Mouse (Mus musculus) heart, postnatal 0 days (tissue): Measurements from ENCODE around the gene Tmem129. TPM values are rescaled to one million over a fixed set of nuclear protein-coding genes. Genes with fewer than 3 reads are reported as not detected.

ENCODE experiments used
- ATAC-seq: fragments of 200-750 bp; cut with Nextera tagmentation; 2 replicates; pipeline ENCODE4 v1.8.0; 2017; ENCODE audit warnings: low read depth, moderate number of reproducible peaks, moderate library complexity; ENCODE audit not compliant: insufficient read depth
- DNase-seq: peaks from one replicate; pipeline ENCODE4 v3.0.0-alpha.2; 2016; ENCODE audit warnings: low spot score
- H3K27ac ChIP-seq: fragments of 300-500 bp; sonication (generic); 2 replicates; pipeline ENCODE4 v1.5.1; 2014; ENCODE audit warnings: low read depth, mild to moderate bottlenecking
- H3K27me3 ChIP-seq: fragments of 300-500 bp; sonication (generic); 2 replicates; pipeline ENCODE4 v1.6.1; 2014; ENCODE audit warnings: low read length, mixed read lengths; ENCODE audit not compliant: control insufficient read depth, insufficient read depth
- H3K36me3 ChIP-seq: fragments of 300-500 bp; sonication (generic); replicated peaks from 2 replicates; pipeline ENCODE4 v1.6.1; 2014; ENCODE audit warnings: low read length, mixed read lengths; ENCODE audit not compliant: control insufficient read depth, insufficient read depth
- H3K4me1 ChIP-seq: fragments of 300-500 bp; sonication (generic); 2 replicates; pipeline ENCODE4 v1.6.1; 2014; ENCODE audit warnings: antibody characterized with exemption; ENCODE audit not compliant: control insufficient read depth, insufficient read depth
- H3K4me2 ChIP-seq: fragments of 300-500 bp; sonication (generic); 2 replicates; pipeline ENCODE4 v1.6.1; 2014; ENCODE audit warnings: low read depth, mild to moderate bottlenecking, low read length, moderate library complexity
- H3K4me3 ChIP-seq: fragments of 300-500 bp; sonication (generic); 2 replicates; pipeline ENCODE4 v1.5.1; 2014; ENCODE audit warnings: low read depth, low read length
- H3K9ac ChIP-seq: fragments of 300-500 bp; sonication (generic); replicated peaks from 2 replicates; pipeline ENCODE4 v1.6.1; 2014; ENCODE audit warnings: low read depth, low read length, mixed read lengths
- H3K9me3 ChIP-seq: fragments of 300-500 bp; sonication (generic); replicated peaks from 2 replicates; pipeline ENCODE4 v1.6.1; 2016; ENCODE audit warnings: low read length; ENCODE audit not compliant: control insufficient read depth
- CTCF ChIP-seq: IDR thresholded peaks from 2 replicates; pipeline ENCODE4 v1.5.1; 2016; ENCODE audit warnings: antibody characterized with exemption, control low read depth, low read depth
- EP300 ChIP-seq: IDR thresholded peaks from 2 replicates; pipeline ENCODE4 v1.6.1; 2016; ENCODE audit warnings: antibody characterized with exemption, low read depth
- WGBS: fragments of 180-500 bp; shearing (Covaris S2); extraction: QIAGEN DNeasy Blood & Tissue Kit; methylation state at CpG from one replicate; pipeline ENCODE4 v1.1.7; 2014; 5-methylcytosine and 5-hydroxymethylcytosine counted together
- polyA plus RNA-seq: library from polyadenylated mRNA; unstranded; fragments of >200 nt; fragmentation: Nextera tagmentation; extraction: Ambion mirVana; gene quantifications from 2 replicates; pipeline ENCODE4 v1.2.1, GENCODE M21; 2015
- total RNA-seq: library from RNA; depleted of rRNA; stranded (reverse); fragments of >200 nt; gene quantifications from 2 replicates; pipeline ENCODE4 v1.2.3, GENCODE M21; 2014; ENCODE audit warnings: low replicate concordance; rRNA removed

The Tmem129 gene
- total and polyA plus RNA-seq, 2 experiments from 2014 or later: 23.8 to 57.9 TPM

- H3K4me3 ChIP-seq: no peak overlapping the region
- H3K27me3 ChIP-seq: no peaks in the 10 kb centered on the region
- no peaks in the 10 kb centered on the region for H3K4me1 ChIP-seq
- ATAC-seq (no peak), DNase-seq (no peak)
- no peaks in the 10 kb centered on the region for H3K9me3 ChIP-seq
- H3K9ac ChIP-seq: no peak overlapping the region
- H3K27ac ChIP-seq: no peak overlapping the region
- peaks cover 45% of the 10 kb centered on the region for H3K36me3 ChIP-seq
- 95% methylated on average over 15 of the region's 15 CpGs for WGBS
- no peak overlapping the region for H3K4me2 ChIP-seq
- TF ChIP-seq CTCF (no peak), EP300 (no peak)
These were observed 50.8 kb downstream of the Tmem129 start for GRCm38 (mm10) chr5:33607434-33607833.

- peaks cover 39% of the 10 kb centered on the region for H3K36me3 ChIP-seq
- no peak for DNase-seq
- ATAC-seq: no peak
These were observed 51.6 kb downstream of the Tmem129 start for GRCm38 (mm10) chr5:33606631-33607030.

GRCm38 (mm10) chr5:33605314-33605713 is 52.9 kb downstream of the Tmem129 start:
- Histone ChIP-seq H3K4me3 (no peak overlapping the region), H3K4me1 (no peaks in the 10 kb centered on the region), H3K4me2 (no peak overlapping the region), H3K9me3 (no peaks in the 10 kb centered on the region), H3K27ac (no peak overlapping the region), H3K9ac (no peak overlapping the region), H3K27me3 (no peaks in the 10 kb centered on the region), H3K36me3 (peaks cover 48% of the 10 kb centered on the region)
- DNase-seq: no peak
- no peak for ATAC-seq
- 80% methylated on average over 5 of the region's 5 CpGs for WGBS
- 0 out of 2 replicates have a peak, but pooled peaks have one; percentile 2 for TF ChIP-seq CTCF
- no peak for TF ChIP-seq EP300

More at GRCm38 (mm10) chr5:33606631-33607030, 51.6 kb downstream of the Tmem129 start:
- Histone ChIP-seq H3K27ac (no peak overlapping the region), H3K9ac (no peak overlapping the region), H3K4me1 (no peaks in the 10 kb centered on the region), H3K27me3 (no peaks in the 10 kb centered on the region), H3K9me3 (no peaks in the 10 kb centered on the region), H3K4me3 (no peak overlapping the region), H3K4me2 (no peak overlapping the region)
- 69% methylated on average over 7 of the region's 7 CpGs for WGBS
- no peak for TF ChIP-seq CTCF
- TF ChIP-seq EP300: no peak

Other genes with a start within 250 kb of the Tmem129 start
- not detected in 2 replicates for gene Nkx1-1, start 224.4 kb downstream of the Tmem129 start, total RNA-seq
- gene Nkx1-1, start 224.4 kb downstream of the Tmem129 start, polyA plus RNA-seq: not detected in 2 replicates
- 42.0 and 149 TPM in 2 replicates for gene Fam53a, start 28.8 kb downstream of the Tmem129 start, total RNA-seq
- gene Fam53a, start 28.8 kb downstream of the Tmem129 start, polyA plus RNA-seq: 41.0 and 55.2 TPM in 2 replicates
- gene Gm9903, start 28.5 kb downstream of the Tmem129 start, total RNA-seq: not detected in 2 replicates
- 1.6 and 2.4 TPM in 2 replicates for gene Gm9903, start 28.5 kb downstream of the Tmem129 start, polyA plus RNA-seq
- 27.4 and 90.6 TPM in 2 replicates for gene Slbp, start 5.8 kb downstream of the Tmem129 start, total RNA-seq
- gene Slbp, start 5.8 kb downstream of the Tmem129 start, polyA plus RNA-seq: 65.4 and 65.8 TPM in 2 replicates
- 42.1 and 51.1 TPM in 2 replicates for gene Tacc3, start 288 bp downstream of the Tmem129 start, total RNA-seq
- 35.2 and 39.4 TPM in 2 replicates for gene Tacc3, start 288 bp downstream of the Tmem129 start, polyA plus RNA-seq
- 12.5 and 19.8 TPM in 2 replicates for gene Fgfr3, start 63.3 kb upstream of the Tmem129 start, total RNA-seq
- 1.4 and 2.0 TPM in 2 replicates for gene Fgfr3, start 63.3 kb upstream of the Tmem129 start, polyA plus RNA-seq
- 34.0 and 36.9 TPM in 2 replicates for gene Letm1, start 124.4 kb upstream of the Tmem129 start, total RNA-seq
- 63.6 and 68.1 TPM in 2 replicates for gene Letm1, start 124.4 kb upstream of the Tmem129 start, polyA plus RNA-seq
- gene Nsd2, start 162.3 kb upstream of the Tmem129 start, total RNA-seq: 11.2 and 27.6 TPM in 2 replicates
- 11.8 and 13.6 TPM in 2 replicates for gene Nsd2, start 162.3 kb upstream of the Tmem129 start, polyA plus RNA-seq